Mouse (Mus musculus): ENCODE measurements around the gene Ap4b1. TPM values are rescaled to one million over a fixed set of nuclear protein-coding genes. Genes with fewer than 3 reads are reported as not detected.

Gene Ap4b1
- polyA plus RNA-seq, 1 experiment from 2014 or later = 17.5 TPM

DNA sequence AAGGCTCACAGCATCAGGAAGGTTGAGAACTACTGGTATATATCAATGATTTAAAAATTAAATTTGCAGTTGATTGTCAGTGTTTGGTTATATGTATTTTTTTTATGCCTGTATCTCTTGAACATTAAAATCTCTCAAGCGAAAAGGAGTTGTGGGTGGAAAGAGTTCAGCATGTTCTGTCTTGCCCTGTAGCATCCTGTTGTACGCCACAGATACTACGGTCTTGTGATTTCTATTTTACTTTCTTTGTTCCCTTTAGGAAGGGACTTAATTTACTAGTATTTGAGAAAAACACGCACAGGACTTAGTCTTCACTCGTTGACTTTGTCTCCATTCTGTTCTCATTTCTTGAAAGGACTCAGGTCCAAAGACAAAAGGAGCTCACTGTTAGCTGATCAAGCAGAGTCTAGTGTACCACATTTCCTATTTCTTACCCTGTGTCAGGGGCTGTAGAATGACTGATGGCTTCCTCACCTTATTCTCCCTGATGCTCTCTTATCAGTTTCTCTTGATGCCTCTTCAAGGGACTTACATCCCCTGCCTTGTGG lies 58.2 kb downstream of the Ap4b1 start:
- no peak overlapping the region for H3K4me3 ChIP-seq (ENCODE audit: low read depth, low read length)
- 80% methylated on average over 5 of the region's 5 CpGs for whole genome bisulfite sequencing (ENCODE audit: insufficient replicate concordance)
- ATAC-seq (replicated peaks; ENCODE audit: insufficient number of reproducible peaks, low FRiP score, low TSS enrichment) = no peak
- no peaks in the 10 kb centered on the region for H3K9me3 ChIP-seq (replicated peaks; ENCODE audit: control insufficient read depth, low read length)
- H3K27ac ChIP-seq (ENCODE audit: low read depth, low read length) = no peak overlapping the region
- H3K36me3 ChIP-seq (ENCODE audit: control insufficient read depth, insufficient read depth, low read length) = no peaks in the 10 kb centered on the region
- H3K4me2 ChIP-seq = no peak overlapping the region
- H3K27me3 ChIP-seq (ENCODE audit: control insufficient read depth, insufficient read depth, low read length) = no peaks in the 10 kb centered on the region
- no peak overlapping the region for H3K9ac ChIP-seq (ENCODE audit: low read depth, low read length)
- H3K4me1 ChIP-seq (ENCODE audit: control insufficient read depth, insufficient read depth, low read length) = no peaks in the 10 kb centered on the region

DNA sequence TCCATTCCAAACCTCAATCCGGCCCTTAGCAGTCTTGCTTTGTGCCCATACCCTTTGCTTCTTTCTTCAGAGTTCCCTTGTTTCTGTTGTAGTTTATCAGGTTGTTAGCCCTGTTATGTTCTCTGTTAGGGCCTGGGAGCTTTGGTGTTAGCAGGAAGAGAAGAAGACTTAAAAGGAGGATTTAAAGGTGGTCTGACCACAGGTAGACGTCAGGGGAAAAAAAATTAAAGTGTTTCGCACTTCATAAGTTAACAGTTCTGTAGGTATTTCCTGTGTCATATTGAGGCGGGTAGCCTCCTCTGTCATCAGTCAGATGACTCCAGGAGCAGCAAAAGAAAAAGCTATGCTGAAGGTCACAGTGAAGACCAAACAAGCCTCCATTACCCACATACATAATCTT lies 58.7 kb downstream of the Ap4b1 start:
- Histone ChIP-seq H3K4me1 (ENCODE audit: control insufficient read depth, insufficient read depth, low read length) (no peaks in the 10 kb centered on the region), H3K36me3 (ENCODE audit: control insufficient read depth, insufficient read depth, low read length) (no peaks in the 10 kb centered on the region), H3K27ac (ENCODE audit: low read depth, low read length) (no peak overlapping the region), H3K9me3 (replicated peaks; ENCODE audit: control insufficient read depth, low read length) (no peaks in the 10 kb centered on the region), H3K9ac (ENCODE audit: low read depth, low read length) (no peak overlapping the region), H3K4me2 (no peak overlapping the region), H3K27me3 (ENCODE audit: control insufficient read depth, insufficient read depth, low read length) (no peaks in the 10 kb centered on the region), H3K4me3 (ENCODE audit: low read depth, low read length) (no peak overlapping the region)
- WGBS (ENCODE audit: insufficient replicate concordance) = 71% methylated on average over 4 of the region's 4 CpGs
- no peak for ATAC-seq (replicated peaks; ENCODE audit: insufficient number of reproducible peaks, low FRiP score, low TSS enrichment)

Other genes starting within 250 kb of the Ap4b1 start
- 0.18 and 0.59 TPM in 2 replicates for gene Syt6, start 234.3 kb upstream of the Ap4b1 start, polyA plus RNA-seq (2014; fragmentation: Nextera tagmentation; extraction: Ambion mirVana)
- gene Atg4a-ps, start 163.5 kb upstream of the Ap4b1 start, polyA plus RNA-seq (2014; fragmentation: Nextera tagmentation; extraction: Ambion mirVana) = 0.09 and 0.13 TPM in 2 replicates
- 21.8 and 22.4 TPM in 2 replicates for gene Olfml3, start 71.5 kb upstream of the Ap4b1 start, polyA plus RNA-seq (2014; fragmentation: Nextera tagmentation; extraction: Ambion mirVana)
- gene Gm10964, start 70.2 kb upstream of the Ap4b1 start, polyA plus RNA-seq (2014; fragmentation: Nextera tagmentation; extraction: Ambion mirVana) = not detected in 2 replicates
- 12.2 and 12.7 TPM in 2 replicates for gene Hipk1, start 18.0 kb upstream of the Ap4b1 start, polyA plus RNA-seq (2014; fragmentation: Nextera tagmentation; extraction: Ambion mirVana)
- gene Dclre1b, start 76 bp upstream of the Ap4b1 start, polyA plus RNA-seq (2014; fragmentation: Nextera tagmentation; extraction: Ambion mirVana) = 23.4 and 27.5 TPM in 2 replicates
- 0.18 and 0.19 TPM in 2 replicates for gene Gm43064, start 53 bp downstream of the Ap4b1 start, polyA plus RNA-seq (2014; fragmentation: Nextera tagmentation; extraction: Ambion mirVana)
- 0.36 and 0.66 TPM in 2 replicates for gene Bcl2l15, start 23.1 kb downstream of the Ap4b1 start, polyA plus RNA-seq (2014; fragmentation: Nextera tagmentation; extraction: Ambion mirVana)
- gene Ptpn22, start 50.3 kb downstream of the Ap4b1 start, polyA plus RNA-seq (2014; fragmentation: Nextera tagmentation; extraction: Ambion mirVana) = 0.90 and 1.8 TPM in 2 replicates
- gene Rsbn1, start 104.6 kb downstream of the Ap4b1 start, polyA plus RNA-seq (2014; fragmentation: Nextera tagmentation; extraction: Ambion mirVana) = 7.6 and 7.9 TPM in 2 replicates
- 18.7 and 18.9 TPM in 2 replicates for gene Phtf1, start 158.6 kb downstream of the Ap4b1 start, polyA plus RNA-seq (2014; fragmentation: Nextera tagmentation; extraction: Ambion mirVana)

Data from heart, embryonic 11.5 days (tissue).